Mouse (Mus musculus) stomach, embryonic 16.5 days (tissue): Measurements from ENCODE around the gene D10Jhu81e. TPM values are rescaled to one million over a fixed set of nuclear protein-coding genes. Genes with fewer than 3 reads are reported as not detected.

Experiments
- ATAC-seq: fragments of 200-750 bp; cut with Nextera tagmentation; 2 replicates; pipeline ENCODE4 v1.8.0; 2017; ENCODE audit warnings: moderate number of reproducible peaks, moderate TSS enrichment; ENCODE audit not compliant: insufficient read depth, low FRiP score
- H3K27ac ChIP-seq: fragments of 300-500 bp; sonication (generic); 2 replicates; pipeline ENCODE4 v1.5.1; 2014; ENCODE audit warnings: low read length
- H3K27me3 ChIP-seq: fragments of 300-500 bp; sonication (generic); 2 replicates; pipeline ENCODE4 v1.6.1; 2014; ENCODE audit warnings: low read length, control low read depth, mixed read lengths; ENCODE audit not compliant: control insufficient read depth, insufficient read depth
- H3K36me3 ChIP-seq: fragments of 300-500 bp; sonication (generic); 2 replicates; pipeline ENCODE4 v1.6.1; 2014; ENCODE audit warnings: low read length; ENCODE audit not compliant: control insufficient read depth, insufficient read depth
- H3K4me1 ChIP-seq: fragments of 300-500 bp; sonication (generic); 2 replicates; pipeline ENCODE4 v1.6.1; 2014; ENCODE audit warnings: low read length, control low read depth, mixed read lengths; ENCODE audit not compliant: control insufficient read depth, insufficient read depth
- H3K4me2 ChIP-seq: fragments of 300-500 bp; sonication (generic); 2 replicates; pipeline ENCODE4 v1.6.1; 2014; ENCODE audit warnings: low read depth, low read length, mixed read lengths
- H3K4me3 ChIP-seq: fragments of 300-500 bp; sonication (generic); replicated peaks from 2 replicates; pipeline ENCODE4 v1.5.1; 2014; ENCODE audit warnings: mild to moderate bottlenecking, low read length
- H3K9ac ChIP-seq: fragments of 300-500 bp; sonication (generic); 2 replicates; pipeline ENCODE4 v1.6.1; 2014; ENCODE audit warnings: low read length
- H3K9me3 ChIP-seq: fragments of 300-500 bp; sonication (generic); replicated peaks from 2 replicates; pipeline ENCODE4 v1.6.1; 2016; ENCODE audit warnings: low read length, control low read depth; ENCODE audit not compliant: control insufficient read depth
- WGBS: fragments of 180-500 bp; shearing (Covaris S2); extraction: QIAGEN DNeasy Blood & Tissue Kit; methylation state at CpG from one replicate; pipeline ENCODE4 v1.1.7; 2014; 5-methylcytosine and 5-hydroxymethylcytosine counted together
- polyA plus RNA-seq: library from polyadenylated mRNA; unstranded; fragments of >200 nt; fragmentation: Nextera tagmentation; extraction: Ambion mirVana; gene quantifications from 2 replicates; pipeline ENCODE4 v1.2.1, GENCODE M21; 2015

Gene D10Jhu81e
- polyA plus RNA-seq, 1 experiment from 2014 or later, result 46.6 TPM

- 61% methylated on average over 11 of the region's 11 CpGs for WGBS
- no peak overlapping the region for H3K4me3 ChIP-seq
Observed at GRCm38 (mm10) chr10:78139572-78140250, 29.9 kb downstream of the D10Jhu81e start.

DNA sequence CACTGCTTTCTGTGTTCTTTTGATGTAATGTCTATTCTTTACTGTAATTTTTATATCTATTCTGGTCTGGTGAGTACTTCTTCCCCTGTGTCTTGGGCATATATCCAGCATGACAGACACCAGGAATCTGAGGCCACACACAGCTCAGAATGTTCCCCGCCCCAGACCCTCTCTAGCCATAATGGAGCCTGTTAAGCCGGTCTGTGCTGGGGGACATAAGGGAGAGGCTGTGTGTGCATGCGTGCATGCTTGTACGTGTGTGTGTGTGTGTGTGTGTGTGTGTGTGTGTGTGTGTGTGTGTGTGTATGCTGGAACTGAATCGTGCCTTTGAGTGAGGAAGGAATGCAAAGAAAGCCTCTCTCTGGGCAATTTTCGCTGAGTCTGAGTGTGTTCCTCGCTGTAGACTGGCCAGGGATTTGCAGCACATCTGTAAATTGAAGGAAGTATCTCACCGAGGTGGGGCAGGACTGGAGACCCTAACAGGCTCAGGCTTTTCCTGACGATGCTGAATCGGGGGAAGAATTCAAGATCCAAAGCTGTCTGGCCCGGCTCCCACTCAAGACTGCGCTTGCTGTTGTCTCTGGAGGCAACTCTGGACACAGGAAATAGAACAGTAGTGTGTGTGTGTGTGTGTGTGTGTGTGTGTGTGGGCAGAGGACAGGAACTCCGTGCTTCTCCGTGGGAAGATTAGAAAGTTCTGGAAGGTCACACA, 30.6 kb downstream of the D10Jhu81e start:
- peaks cover 35% of the 10 kb centered on the region for H3K4me1 ChIP-seq
- peak overlapping the region; percentile 44; the same call in 1 of the 2 replicates for H3K9ac ChIP-seq
- peak overlapping the region; percentile 38; the same call in 1 of the 2 replicates for H3K4me2 ChIP-seq
- H3K36me3 ChIP-seq, result no peaks in the 10 kb centered on the region
- H3K4me3 ChIP-seq, result no peak overlapping the region; the same call in 1 of the 2 replicates
- H3K9me3 ChIP-seq, result no peaks in the 10 kb centered on the region
- H3K27ac ChIP-seq, result peak overlapping the region; percentile 94
- ATAC-seq, result peak; percentile 87
- H3K27me3 ChIP-seq, result no peaks in the 10 kb centered on the region
- WGBS, result 21% methylated on average over 14 of the region's 14 CpGs

More at GRCm38 (mm10) chr10:78139572-78140250, 29.9 kb downstream of the D10Jhu81e start:
- H3K4me2 ChIP-seq, result 0 out of 2 replicates have a peak overlapping the region, but pooled peaks have one; percentile 38
- peaks cover 31% of the 10 kb centered on the region for H3K4me1 ChIP-seq
- no peaks in the 10 kb centered on the region for H3K36me3 ChIP-seq
- H3K9me3 ChIP-seq, result no peaks in the 10 kb centered on the region
- no peaks in the 10 kb centered on the region for H3K27me3 ChIP-seq
- no peak for ATAC-seq
- H3K9ac ChIP-seq, result no peak overlapping the region; the same call in 1 of the 2 replicates
- peak overlapping the region; percentile 94 for H3K27ac ChIP-seq

GRCm38 (mm10) chr10:78137191-78137590, 32.4 kb downstream of the D10Jhu81e start:
- 86% methylated on average over 3 of the region's 3 CpGs for WGBS
- H3K4me2 ChIP-seq, result no peak overlapping the region
- H3K9ac ChIP-seq, result no peak overlapping the region

GRCm38 (mm10) chr10:78135947-78136346, 33.6 kb downstream of the D10Jhu81e start:
- Histone ChIP-seq H3K4me3 (no peak overlapping the region), H3K9ac (no peak overlapping the region), H3K9me3 (no peaks in the 10 kb centered on the region), H3K27ac (peak overlapping the region; percentile 10; the same call in 1 of the 2 replicates), H3K36me3 (no peaks in the 10 kb centered on the region), H3K4me1 (peaks cover 35% of the 10 kb centered on the region), H3K4me2 (no peak overlapping the region), H3K27me3 (no peaks in the 10 kb centered on the region)
- 78% methylated on average over 5 of the region's 5 CpGs for WGBS
- no peak for ATAC-seq

More at GRCm38 (mm10) chr10:78137191-78137590, 32.4 kb downstream of the D10Jhu81e start:
- Histone ChIP-seq H3K4me1 (peaks cover 35% of the 10 kb centered on the region), H3K36me3 (no peaks in the 10 kb centered on the region), H3K27ac (no peak overlapping the region), H3K27me3 (no peaks in the 10 kb centered on the region), H3K4me3 (no peak overlapping the region), H3K9me3 (no peaks in the 10 kb centered on the region)
- no peak for ATAC-seq

DNA sequence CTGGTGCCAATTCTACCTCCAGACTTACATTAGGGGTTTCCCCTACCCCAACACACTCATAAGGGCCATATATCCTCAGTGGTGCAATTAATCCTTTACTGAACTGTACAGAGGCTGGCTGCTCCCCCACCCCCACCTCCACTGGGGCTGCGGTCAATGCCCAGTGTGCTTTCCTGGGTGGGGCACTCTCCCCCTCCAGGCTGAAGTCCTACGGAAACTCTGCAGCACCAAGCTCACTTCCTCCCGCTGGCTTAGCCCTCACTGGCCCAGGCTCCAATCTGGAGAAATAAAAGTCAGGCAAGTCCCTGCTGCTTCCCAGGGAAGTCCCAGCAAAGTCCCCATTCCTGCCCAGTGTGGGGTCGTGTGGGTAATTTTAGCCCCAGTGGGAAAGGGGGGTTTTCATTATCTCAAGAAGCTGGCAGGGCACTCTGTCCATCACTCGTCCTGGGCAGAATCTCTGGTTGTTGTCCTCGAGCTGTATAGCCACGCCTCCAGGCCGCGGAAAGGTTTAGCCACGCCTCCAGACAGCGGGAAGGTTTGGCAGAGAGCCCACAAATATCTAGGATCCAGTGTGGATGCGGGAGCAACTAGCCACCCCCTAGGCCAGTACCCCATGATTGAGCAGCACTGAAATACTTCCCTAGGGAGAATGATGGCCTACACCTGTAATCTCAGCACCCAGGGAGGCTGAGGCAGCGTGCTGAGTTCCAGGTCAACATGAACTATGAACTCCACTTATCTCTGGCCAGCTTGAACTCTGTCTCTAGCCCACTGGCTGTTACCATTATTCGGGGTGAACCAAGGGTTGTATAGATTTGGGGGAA, 34.4 kb downstream of the D10Jhu81e start:
- peak overlapping the region; percentile 27 for H3K9ac ChIP-seq
- H3K27ac ChIP-seq, result peak overlapping the region; percentile 10
- peak; percentile 51 for ATAC-seq

DNA sequence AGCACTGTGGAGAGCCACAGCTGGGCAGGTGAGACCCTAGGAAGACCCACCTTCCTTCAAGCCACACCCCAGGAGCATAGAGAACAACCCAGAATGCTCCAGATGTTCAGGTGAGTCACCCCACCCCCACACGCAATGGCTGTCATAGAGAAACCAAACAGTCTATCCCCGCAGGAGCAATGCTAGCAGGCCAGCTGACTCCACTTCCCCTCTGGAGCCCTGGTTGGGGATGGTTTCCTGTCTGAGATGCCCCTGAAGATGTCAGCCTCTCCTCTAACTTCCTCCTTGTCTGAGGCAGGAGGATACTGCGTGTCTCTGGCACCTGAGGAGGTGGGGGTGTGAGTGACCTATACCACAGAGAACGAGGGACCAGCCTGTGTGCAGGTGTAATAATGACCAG, 35.2 kb downstream of the D10Jhu81e start:
- 68% methylated on average over 4 of the region's 4 CpGs for WGBS
- Histone ChIP-seq H3K9ac (peak overlapping the region; percentile 27; the same call in 1 of the 2 replicates), H3K4me1 (peaks cover 30% of the 10 kb centered on the region), H3K27ac (peak overlapping the region; percentile 10; the same call in 1 of the 2 replicates), H3K9me3 (no peaks in the 10 kb centered on the region), H3K36me3 (no peaks in the 10 kb centered on the region), H3K27me3 (no peaks in the 10 kb centered on the region), H3K4me2 (peak overlapping the region; percentile 4; the same call in 1 of the 2 replicates), H3K4me3 (no peak overlapping the region)
- no peak for ATAC-seq

More for the DNA sequence above, 34.4 kb downstream of the D10Jhu81e start:
- H3K4me3 ChIP-seq, result no peak overlapping the region
- WGBS, result 5% methylated on average over 14 of the region's 14 CpGs
- no peaks in the 10 kb centered on the region for H3K9me3 ChIP-seq
- peaks cover 34% of the 10 kb centered on the region for H3K4me1 ChIP-seq
- peak overlapping the region; percentile 4 for H3K4me2 ChIP-seq
- no peaks in the 10 kb centered on the region for H3K36me3 ChIP-seq
- H3K27me3 ChIP-seq, result no peaks in the 10 kb centered on the region

GRCm38 (mm10) chr10:78129998-78130397, 39.6 kb downstream of the D10Jhu81e start:
- no peaks in the 10 kb centered on the region for H3K9me3 ChIP-seq
- no peak overlapping the region for H3K4me3 ChIP-seq
- H3K9ac ChIP-seq, result no peak overlapping the region
- H3K4me2 ChIP-seq, result no peak overlapping the region
- ATAC-seq, result no peak
- no peak overlapping the region for H3K27ac ChIP-seq
- H3K36me3 ChIP-seq, result no peaks in the 10 kb centered on the region
- 78% methylated on average over 4 of the region's 4 CpGs for WGBS
- peaks cover 11% of the 10 kb centered on the region for H3K4me1 ChIP-seq
- no peaks in the 10 kb centered on the region for H3K27me3 ChIP-seq

- H3K36me3 ChIP-seq, result no peaks in the 10 kb centered on the region
- H3K4me3 ChIP-seq, result no peak overlapping the region
- H3K9me3 ChIP-seq, result no peaks in the 10 kb centered on the region
- WGBS, result 45% methylated on average over 11 of the region's 11 CpGs
- peak overlapping the region; percentile 14; the same call in 1 of the 2 replicates for H3K9ac ChIP-seq
- no peaks in the 10 kb centered on the region for H3K27me3 ChIP-seq
- H3K4me1 ChIP-seq, result peaks cover 6% of the 10 kb centered on the region
- peak; percentile 60; the same call in 1 of the 2 replicates for ATAC-seq
- no peak overlapping the region for H3K4me2 ChIP-seq
- no peak overlapping the region for H3K27ac ChIP-seq
Observed at GRCm38 (mm10) chr10:78129423-78129822, 40.2 kb downstream of the D10Jhu81e start.
